Mouse (Mus musculus) embryo, embryonic 10.5 days (tissue): ENCODE data around the gene Sfta2.
A peak's percentile ranks its signal among the peaks of the same experiment; 100 is the strongest.

Source experiments
- DNase-seq: peaks from one replicate; pipeline ENCODE4 v3.0.0-alpha.2; 2015; ENCODE audit warnings: low spot score

Sfta2 gene

DNA sequence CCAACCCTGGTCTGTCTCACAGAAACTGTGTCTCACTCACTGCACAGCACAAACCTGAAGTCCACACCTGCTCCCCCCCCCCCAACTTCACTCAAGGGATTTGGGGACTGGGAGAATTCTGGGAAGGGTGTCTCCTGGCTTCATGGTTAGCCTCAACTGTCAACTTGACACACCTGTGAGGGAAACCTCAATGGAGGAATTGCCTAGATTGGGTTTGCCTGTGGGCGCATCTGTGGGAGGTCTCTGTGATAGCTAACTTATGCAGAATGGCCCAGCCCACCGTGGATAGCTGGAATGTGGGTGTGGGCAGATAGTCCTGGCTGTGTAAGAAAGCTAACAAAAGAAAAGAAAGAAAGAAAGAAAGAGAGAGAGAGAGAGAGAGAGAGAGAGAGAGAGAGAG lies at the start of gene Sfta2:
Gene Sfta2, plus strand, starts transcription at position 301 of the 400 bp plus-strand sequence.
- no peak for DNase-seq

- no peak for DNase-seq
These were observed 49.4 kb upstream of the Sfta2 start, which contains the start of gene Cdsn for GRCm38 (mm10) chr17:35551881-35552414. TSS of gene Cdsn (plus strand) at chr17:35552128.

GRCm38 (mm10) chr17:35554321-35554720 lies 47.0 kb upstream of the Sfta2 start:
- DNase-seq, result no peak

DNA sequence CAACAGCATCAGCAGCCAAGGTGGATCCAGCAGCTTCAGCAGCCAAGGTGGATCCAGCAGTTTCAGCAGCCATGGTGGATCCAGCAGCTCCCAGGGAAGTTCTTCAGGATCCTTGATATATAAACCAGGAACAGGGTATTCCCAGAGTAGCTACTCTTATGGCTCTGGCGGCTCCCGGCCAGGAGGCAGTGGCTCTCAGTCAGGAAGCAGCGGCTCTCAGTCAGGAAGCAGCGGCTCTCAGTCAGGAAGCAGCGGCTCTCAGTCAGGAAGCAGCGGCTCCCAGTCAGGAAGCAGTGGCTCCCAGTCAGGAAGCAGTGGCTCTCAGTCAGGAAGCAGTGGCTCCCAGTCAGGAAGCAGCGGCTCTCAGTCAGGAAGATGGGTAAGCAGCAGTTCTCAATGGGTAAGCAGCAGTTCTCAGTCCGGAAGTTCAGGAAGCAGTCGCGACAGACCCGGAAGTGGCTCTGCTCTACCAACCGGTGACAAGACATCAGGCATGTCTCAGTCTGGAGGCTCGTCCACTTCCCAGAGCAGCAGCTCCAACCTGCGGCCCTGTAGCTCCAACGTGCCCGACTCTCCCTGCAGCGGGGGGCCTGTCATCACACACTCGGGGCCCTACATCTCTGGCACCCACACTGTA lies 46.5 kb upstream of the Sfta2 start:
- no peak for DNase-seq

GRCm38 (mm10) chr17:35556186-35556765 lies 45.1 kb upstream of the Sfta2 start:
- no peak for DNase-seq

DNA sequence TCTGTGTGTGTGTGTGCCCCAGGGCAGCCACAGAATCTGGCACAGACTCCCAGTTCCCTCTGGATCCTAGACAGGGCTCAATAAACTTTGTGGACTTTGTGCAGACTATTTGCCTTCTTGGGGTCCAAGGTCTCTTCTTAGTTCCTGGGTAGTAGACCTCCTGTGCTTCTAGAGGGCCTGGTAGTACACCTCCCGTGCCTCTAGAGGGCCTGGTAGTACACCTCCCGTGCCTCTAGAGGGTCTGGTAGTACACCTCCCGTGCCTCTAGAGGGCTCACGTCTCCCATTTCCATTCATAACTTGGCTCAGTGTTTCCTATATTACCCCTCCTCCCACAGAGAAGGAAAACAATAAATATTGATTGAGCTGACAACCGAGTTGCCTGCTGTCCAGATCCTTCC lies 44.5 kb upstream of the Sfta2 start:
- peak; percentile 74 for DNase-seq

GRCm38 (mm10) chr17:35557351-35557750 lies 44.0 kb upstream of the Sfta2 start:
- no peak for DNase-seq

DNA sequence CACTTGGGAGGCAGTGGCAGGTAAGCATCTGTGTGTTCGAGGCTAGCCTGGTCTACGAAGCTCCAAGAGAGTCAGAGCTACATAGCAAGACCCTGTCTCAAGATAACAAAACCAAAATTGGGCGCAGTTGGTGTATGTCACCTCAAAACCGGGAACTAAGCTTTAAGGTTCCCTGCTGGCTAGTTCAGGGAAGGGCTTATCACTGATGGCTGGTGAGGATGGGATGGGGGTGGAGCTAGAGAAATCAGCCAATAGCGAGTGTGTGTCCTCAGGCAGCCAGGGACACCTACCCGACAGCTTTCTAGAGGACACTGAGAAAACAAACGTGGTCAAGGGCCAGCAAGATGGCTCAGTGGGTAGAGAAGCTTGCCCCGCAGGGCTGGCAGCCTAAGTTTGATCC lies 43.1 kb upstream of the Sfta2 start:
- no peak for DNase-seq

GRCm38 (mm10) chr17:35567150-35567549 lies 34.2 kb upstream of the Sfta2 start, which contains the start of gene 2300002M23Rik:
TSS of gene 2300002M23Rik (plus strand) at chr17:35567450.
- no peak for DNase-seq

DNA sequence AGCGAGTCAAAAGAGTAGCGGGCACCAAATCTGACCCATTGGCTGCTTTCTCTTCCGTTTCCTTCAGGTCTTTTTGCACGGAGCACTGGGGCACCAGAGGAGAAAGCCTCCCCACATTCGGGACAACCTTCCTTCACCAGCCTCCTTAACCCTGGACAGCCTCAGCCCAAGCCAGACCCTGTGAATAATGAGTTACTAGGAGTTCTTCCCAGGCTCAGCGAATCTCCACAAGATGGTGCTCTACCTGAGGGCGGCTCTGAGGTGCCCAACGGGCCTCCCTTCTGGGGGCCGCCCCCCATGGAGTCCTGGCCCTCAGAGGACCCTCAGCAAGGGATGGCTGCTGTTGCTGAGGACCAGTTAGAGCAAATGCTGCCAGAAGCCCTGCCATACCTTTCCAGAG lies 33.6 kb upstream of the Sfta2 start:
- no peak for DNase-seq

DNA sequence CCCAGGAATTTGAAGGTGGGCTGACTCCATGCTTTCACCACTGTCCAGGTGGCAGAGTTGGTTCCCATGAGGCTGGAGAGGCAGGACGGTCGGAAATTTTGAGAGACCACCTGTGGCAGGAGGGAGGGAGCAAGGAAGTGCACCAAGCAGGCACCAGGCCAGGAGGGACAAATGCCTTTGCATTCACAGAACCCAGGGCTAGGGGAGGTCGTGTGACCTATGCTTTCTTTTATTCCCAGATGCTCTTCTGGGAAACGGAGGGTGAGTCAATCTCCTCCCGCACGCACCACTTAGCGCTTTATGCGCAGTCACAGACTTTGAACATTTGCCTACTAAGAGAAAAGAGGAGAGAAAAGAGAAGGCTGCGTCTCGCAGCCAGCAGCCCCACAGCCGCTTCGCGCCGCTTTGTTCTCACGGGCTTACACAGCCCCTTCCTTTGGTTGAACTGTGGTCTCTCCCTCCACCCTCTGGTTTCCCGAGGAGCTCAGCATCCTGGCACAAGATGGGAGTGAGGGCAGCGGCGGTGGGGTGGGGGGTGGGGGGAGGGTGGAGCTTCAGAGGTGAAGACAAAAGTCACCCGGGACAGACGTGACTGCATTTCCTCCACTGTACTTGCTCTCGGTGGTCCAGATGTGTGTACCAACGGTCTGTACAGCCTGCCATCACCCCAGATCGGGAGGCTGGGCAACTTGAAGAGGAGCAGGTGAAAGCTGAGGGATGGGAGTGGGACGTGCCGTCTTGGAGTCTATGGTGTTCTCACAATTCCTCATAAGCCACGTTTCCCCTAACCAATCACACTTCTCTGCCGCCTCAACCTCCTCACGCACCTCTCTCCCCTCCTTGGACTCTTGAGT lies 32.0 kb upstream of the Sfta2 start:
- peak; percentile 44 for DNase-seq

DNA sequence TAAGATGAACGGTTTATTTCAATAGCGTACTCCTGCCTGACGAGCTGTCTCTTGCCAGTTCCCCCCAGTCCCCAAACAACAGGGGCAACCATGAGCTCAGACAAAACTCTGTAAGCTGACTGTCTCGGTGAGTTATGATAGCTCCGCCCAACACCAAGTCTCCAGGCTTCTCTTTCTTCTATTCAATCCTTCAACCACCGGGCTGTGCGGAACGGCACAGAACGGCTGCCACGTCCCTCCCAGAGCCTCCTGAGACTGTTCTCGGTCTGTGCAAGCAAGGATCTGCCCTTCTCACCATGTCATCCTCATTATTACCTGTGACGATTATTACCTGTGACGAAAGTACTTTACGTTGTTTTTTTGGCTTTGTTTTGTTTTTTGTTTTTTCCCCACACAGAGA lies 30.5 kb upstream of the Sfta2 start:
- DNase-seq, result no peak

GRCm38 (mm10) chr17:35571477-35571876 lies 29.9 kb upstream of the Sfta2 start:
- DNase-seq, result no peak

- peak; percentile 93 for DNase-seq
These were observed 23.1 kb upstream of the Sfta2 start for GRCm38 (mm10) chr17:35578211-35578610.

DNA sequence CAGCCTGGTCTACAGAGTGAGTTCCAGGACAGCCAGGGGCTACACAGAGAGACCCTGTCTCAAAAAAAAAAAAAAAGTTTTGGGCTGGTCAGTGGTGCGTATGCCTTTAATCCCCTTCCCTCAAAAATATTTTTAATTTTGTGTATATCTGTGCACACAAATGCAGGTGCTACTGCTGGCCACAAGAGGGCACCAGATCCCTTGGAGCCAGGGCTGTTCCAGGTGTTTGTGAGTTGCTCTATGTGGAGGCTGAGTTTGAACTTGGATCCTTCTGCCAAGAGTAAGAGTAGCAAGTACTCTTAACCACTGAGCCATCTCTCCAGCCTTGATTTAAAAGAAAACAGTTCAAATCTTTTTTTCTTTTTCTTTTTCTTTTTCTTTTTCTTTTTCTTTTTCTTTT lies 18.4 kb upstream of the Sfta2 start:
- DNase-seq, result no peak

- peak; percentile 90 for DNase-seq
These were observed 16.9 kb upstream of the Sfta2 start for GRCm38 (mm10) chr17:35584330-35584937.

GRCm38 (mm10) chr17:35587291-35587690 lies 14.1 kb upstream of the Sfta2 start:
- DNase-seq, result no peak

DNA sequence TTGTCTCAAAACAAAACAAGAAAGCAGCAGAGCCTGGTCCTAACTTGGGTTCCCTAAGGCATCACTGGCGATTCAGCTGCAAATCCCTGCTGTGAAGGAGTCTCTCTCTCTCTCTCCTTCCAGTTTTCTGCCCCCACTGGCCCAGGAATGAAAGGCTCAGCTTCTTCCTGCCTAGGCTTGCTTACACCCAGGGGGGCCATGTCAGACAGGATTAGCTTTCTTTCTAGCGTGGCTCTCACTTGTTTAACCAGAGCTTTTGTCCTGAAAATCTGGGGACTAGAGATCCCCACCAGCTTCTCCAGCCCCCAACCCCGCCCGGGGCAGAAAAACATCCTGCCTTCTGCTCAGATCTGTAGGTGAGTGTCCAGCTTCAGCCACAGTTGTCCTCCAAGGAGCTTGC lies 13.0 kb upstream of the Sfta2 start:
- peak; percentile 5 for DNase-seq

DNA sequence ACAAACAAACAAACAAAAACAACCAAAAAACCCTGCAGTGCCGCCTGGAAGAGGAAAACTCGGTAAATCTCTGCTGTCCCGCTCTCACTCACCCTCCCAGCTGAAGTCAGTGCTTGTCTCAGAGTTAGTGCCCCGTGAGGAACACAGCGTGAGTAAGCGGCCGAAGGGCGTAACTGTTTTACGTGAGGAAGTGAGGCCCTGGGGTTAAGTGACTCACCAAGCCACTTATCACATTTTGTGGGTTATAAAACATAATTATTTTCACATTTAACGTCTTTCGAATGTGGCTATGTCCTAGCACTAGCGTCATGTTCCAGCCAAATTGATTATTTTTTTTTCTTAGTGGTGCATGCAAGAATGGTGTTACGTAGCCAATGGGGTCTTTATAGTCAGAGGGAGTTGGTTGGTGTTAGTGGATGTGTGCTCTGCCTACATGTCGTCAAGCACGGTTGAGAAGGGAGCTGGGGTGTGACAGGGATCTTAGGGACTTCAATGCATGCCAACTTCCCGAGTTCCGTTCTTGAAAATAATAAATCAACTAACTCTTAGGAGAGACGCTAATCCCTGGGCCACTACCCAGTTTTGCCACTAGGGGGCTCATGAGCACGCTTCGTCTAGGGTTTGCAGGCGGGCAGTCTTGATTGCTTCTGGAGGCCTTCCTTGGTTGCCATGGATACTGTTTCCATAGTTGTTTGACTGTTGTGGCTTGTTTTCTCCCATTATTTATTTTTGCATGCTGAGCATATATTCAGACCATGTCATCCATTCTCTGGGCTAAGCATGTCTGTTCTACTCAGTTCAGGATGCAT lies 10.7 kb upstream of the Sfta2 start:
- peak; percentile 89 for DNase-seq

- no peak for DNase-seq
These were observed 10.2 kb upstream of the Sfta2 start for GRCm38 (mm10) chr17:35591219-35591578.

- no peak for DNase-seq
These were observed 9.6 kb upstream of the Sfta2 start for GRCm38 (mm10) chr17:35591731-35592130.

DNA sequence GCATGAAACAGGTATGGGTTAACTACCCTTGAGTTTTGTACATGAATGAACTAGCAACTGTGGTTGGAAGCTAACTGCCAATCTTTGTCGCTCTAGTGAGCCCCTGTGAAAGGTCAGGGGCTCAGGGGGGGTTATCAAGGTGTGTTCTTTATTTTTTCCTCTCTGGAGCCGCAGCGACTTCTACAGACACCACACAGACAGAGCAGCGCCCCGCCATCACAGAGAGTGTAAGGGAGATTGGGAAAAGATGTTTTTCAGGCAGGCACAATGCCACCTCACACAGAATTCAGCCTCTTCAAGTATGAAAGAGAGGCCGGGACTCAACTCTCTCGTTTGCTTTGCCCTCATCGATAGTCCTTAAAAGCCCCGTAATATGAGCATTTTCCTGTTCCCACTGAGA lies 9.2 kb upstream of the Sfta2 start:
- no peak for DNase-seq
